Mouse (Mus musculus): ENCODE measurements around the gene Cox7a1.
"Not testable (repeated sequence)": the region's sequence is repeated elsewhere in the genome, so short reads cannot be mapped to it uniquely, and the experiment has no call there.

Cox7a1 gene

DNA sequence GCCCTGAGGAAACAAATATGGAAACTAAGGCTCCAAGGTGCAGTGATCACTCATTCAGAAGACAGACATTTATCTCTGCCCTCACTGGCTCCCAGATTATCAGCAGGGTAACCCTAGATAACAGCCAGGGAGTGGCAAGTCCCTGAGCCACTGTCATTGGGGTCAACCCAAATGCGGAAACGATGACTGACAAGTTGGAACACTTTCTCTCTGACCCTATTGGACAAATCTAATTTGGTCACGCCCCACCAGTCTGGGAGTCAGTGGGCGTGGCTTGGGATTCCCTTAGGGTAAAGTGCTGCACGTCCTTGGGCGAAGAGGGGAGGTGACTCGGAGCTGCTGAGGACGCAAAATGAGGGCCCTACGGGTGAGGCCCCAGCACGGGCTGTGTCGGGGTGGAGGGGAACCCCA lies at the start of gene Cox7a1:
Cox7a1 (plus strand) TSS at position 266 of the 411 bp plus-strand sequence.
- DNase-seq (ENCODE audit: low read depth in 2 of 2, low spot score in 2 of 2), result peak; percentile 48 to 54

DNA sequence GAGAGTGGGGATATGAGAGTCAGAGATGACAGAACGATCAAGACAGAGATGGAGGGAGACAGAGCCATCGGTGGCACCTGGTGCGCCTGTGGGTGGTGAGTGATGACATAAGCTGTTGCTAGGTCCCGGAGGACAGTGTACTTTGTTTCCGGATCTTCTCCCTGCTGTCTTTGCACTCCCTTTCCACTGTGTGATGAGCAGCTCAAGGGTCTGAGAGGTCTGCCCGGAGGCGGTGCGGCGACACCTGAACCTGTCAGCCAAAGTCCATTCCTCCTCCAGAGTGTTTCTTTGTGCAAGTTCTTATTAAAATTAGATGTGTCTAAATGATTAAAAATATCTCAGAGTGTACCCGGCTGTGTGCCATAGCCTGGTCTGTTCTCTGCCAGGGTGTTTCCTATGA lies 47.1 kb upstream of the Cox7a1 start:
- DNase-seq (ENCODE audit: low read depth in 2 of 2, low spot score in 2 of 2), result no peak

DNA sequence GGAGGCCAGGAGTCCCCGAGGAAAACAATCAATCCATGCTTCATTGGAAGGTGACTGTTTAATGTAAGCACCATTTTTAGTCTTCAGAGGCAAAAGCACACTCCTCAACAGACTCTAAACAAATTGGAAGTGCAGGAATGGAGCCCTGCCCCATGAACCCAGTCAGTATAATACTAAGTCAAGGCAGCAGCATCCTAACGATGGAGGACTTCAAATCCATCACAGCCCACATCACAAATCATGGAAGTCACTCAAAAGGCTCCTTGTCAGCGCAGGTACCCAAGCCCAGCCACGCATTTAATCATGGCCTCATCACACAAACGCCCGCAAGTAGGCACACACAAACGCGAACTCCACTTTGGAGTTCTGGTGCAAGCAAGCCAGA lies 40.8 kb upstream of the Cox7a1 start:
- DNase-seq (ENCODE audit: low read depth in 2 of 2, low spot score in 2 of 2), result no peak

DNA sequence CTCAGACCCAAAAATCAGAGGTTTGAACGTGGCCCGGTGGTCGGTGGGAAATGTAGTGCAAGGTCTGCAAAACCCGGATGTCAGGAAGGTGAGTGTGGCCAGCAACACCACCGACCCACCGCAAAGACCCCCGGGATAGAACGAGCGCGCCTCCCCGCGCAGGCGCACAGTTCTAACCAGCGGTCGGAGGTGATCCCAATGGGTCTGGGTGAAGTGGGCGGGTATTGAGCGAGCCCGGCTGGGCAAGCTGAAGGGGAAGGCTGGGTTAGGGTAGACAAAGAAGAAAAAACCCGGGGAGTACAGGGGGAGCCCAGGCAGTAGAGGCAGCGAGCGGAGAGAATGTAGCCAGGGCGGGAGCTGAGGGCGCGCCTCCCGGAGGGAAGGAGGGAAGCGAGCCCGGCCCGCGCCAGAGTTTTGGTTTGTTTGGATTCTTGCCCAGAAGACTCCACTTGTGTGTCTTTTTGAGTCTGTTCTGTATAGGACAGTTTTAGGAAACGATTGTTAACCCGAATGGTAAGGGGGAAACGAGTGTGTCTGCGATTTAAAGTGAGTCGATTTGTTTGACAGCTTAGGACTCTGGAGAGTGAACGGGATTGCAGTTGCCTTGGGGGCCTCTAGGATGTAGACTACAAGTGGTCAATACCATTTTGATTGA lies 40.3 kb upstream of the Cox7a1 start:
- DNase-seq (ENCODE audit: low read depth in 2 of 2, low spot score in 2 of 2), result no peak

DNA sequence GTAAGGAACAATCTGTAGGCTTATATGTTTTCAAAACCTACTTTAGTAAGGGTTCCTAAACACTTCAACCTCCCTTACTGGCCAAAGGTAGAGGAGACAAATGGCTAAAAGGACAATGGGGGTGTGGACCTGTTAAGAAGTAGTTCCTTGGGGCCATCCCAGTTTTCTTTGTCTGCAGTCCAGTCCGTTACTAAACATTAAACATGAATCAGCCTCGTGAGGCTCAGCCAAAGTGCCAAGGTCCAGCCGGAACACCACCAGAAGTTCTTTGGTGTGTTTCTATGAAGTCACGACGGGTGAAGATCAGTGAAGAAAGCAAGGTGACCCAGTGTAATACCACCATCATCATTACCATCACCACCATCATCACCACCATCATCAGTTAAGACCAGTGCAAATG lies 36.9 kb upstream of the Cox7a1 start:
- DNase-seq (ENCODE audit: low read depth in 2 of 2, low spot score in 2 of 2), result no peak

DNA sequence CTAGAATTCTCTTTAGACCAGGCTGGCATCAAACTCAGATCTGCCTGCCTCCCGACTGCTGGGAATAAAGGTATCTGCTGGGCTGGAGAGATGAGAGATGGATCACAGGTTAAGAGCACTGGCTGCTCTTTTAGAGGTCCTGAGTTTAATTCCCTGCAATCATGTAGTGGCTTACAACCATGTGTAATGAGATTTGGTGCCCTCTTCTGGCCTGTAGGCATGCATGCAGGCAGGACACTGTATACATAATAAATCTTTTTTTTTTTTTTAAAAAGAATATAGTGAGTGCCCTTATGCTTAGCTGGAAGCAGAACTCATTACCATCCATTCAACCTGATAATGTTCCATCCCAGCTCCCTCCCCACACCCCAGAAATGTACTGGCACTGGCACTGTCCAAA lies 29.9 kb upstream of the Cox7a1 start:
- DNase-seq (ENCODE audit: low read depth in 2 of 2, low spot score in 2 of 2), result no peak

DNA sequence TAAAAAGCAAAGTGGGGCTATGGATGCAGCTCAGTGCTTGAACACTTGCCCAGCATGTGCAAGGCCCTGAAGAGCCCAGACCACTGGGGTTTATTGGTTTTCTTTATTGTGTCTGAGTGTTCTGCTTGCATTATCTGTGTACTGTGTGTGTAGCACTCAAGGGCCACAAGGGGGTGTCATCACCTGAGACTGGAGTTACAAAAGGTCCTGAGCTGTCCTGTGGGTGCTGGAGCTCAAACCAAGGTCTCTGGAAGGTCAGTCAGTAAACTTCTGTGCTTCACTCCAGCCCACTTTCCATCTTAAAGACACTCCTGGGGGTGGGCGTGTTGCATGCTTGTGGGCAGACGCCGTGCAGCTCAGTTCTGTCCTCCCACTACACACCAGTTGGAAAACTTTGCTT lies 28.4 kb upstream of the Cox7a1 start:
- DNase-seq (ENCODE audit: low read depth in 2 of 2, low spot score in 2 of 2), result no peak

DNA sequence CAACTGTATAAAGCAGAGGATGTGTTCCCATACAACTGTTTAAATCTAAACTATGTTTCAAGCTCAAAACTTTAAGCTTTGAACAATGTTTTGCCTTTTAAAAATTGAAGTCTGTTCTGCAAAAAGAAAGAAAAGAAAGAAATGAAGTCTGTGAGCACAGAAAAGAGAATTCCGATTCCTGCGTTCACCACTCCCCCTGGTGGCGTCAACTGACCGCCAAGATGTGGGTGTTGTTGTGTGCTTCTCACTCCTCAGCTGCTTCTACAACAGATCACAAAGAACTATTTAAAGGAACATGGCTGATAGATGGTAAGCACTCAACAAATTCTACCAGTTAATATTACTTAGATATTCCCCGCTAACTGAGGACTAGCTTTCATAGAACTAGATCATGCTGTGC lies 20.8 kb upstream of the Cox7a1 start:
- no peak for DNase-seq (ENCODE audit: low read depth in 2 of 2, low spot score in 2 of 2)

DNA sequence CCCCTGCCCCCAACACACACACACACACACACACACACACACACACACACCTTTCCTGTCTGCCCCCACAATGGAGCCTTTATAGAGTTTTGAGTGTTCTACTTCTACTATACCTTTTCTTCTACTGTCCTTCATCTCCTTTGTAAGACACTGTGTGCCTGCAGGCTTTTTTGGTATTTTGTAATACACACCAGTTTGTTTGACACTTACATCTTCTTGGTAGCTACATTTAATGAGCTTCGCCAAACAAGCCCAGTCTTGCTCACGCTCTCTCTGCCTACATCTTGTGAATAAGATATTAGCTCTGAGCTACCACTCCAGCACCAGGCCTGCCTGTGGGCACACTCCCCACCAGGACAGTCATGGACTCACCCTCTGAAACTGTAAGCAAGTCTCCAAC lies 19.2 kb upstream of the Cox7a1 start:
- DNase-seq (ENCODE audit: low read depth in 2 of 2, low spot score in 2 of 2), result no peak

DNA sequence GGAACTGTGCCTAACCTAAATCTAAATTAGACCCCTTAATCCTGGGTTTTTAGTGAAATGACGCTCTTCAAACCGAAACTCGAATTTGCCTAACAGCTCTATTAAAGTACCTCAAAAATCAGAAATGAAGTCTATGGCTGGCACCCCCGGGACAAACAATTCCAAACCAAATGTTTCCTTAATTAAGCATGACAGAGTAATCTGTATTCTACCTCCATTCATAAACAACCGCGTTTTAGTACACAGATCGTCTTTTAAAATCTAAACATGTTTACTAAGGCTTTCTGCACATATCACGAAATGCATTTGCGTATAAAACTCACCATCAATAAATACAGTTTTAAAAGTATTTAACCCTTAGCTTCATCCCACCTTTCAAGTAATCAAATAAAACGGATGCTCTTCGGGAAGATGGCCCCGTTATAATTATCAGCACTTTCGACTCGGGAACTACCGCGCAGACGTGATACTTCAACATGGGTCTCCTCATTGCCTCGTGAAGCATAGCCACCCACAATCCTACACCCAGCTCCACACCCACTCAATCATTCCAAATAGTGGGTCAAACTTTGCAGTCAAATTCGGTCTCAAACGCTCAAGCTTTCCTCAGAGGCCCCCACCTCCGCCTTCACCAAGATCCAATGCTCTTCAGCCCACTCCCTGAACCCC lies 14.9 kb upstream of the Cox7a1 start:
- DNase-seq (ENCODE audit: low read depth in 2 of 2, low spot score in 2 of 2), result no peak

DNA sequence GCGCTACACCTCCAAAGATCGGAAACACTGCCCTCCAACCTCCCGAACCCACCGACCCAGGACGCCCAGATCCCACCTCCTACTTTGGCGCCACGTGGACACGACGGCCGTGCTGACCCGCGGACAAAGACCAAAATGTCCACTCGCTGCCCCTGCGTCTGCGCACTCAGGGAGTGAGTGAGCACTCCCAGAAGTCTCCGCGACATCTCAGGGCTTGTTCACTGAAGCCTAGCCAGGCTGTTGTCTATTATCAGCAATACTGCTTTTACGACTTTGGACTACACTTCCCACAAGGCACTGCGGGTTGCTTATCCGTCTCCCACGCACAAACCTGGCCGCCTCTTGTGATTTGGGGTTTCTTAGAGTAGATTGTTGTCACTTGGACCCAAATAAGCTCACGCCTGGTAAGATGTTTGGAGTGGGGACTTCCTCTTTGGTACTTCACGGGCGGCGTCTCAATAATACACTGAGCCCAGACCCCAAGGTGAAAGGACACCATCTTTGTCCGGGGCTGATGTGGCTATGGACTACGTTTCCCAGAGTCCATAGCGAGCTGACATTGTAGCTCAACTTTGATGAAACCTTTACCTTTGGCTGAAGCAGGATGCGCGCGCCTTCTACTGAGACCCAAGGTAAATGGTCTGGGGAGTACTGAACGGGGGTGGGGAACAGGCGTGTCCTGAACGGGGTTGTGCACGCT lies 14.2 kb upstream of the Cox7a1 start, which contains the start of gene Zfp146:
Zfp146 (minus strand) TSS at position 168 of the 700 bp plus-strand sequence.
- peak; percentile 79 to 89 for DNase-seq (ENCODE audit: low read depth in 2 of 2, low spot score in 2 of 2)

DNA sequence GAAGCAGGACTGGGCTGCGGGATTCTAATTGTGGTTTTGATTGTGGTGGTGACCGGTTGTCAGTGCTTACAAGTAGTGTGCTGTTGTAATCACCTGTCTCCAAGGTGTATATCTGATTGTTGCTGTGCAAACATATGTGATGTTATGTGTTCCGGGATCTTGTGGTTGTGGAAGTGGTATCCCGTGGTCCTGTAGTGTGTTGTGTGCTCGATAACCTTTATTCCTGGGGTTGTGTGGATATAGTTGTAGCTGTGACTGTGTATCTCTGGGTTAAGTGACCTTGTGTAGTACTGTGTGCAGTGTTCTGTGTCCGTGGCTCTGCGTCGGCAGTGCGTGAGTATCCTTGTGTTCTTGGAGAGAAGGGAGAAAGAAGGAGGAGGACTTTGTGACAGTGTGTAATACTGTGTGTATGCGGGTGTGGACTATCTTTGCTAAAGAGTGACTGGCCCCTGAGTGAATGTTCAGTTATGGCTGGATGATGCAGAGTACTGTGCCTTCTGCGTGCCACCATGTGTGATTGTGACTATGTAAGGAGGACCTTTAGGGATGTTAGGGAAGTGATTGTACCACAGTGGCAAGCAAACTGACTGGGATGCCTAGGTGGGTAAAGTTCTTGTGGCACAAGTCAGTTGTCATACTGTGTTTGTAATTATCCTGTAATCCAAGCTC lies 13.5 kb upstream of the Cox7a1 start:
- no peak for DNase-seq (ENCODE audit: low read depth in 2 of 2, low spot score in 2 of 2)

DNA sequence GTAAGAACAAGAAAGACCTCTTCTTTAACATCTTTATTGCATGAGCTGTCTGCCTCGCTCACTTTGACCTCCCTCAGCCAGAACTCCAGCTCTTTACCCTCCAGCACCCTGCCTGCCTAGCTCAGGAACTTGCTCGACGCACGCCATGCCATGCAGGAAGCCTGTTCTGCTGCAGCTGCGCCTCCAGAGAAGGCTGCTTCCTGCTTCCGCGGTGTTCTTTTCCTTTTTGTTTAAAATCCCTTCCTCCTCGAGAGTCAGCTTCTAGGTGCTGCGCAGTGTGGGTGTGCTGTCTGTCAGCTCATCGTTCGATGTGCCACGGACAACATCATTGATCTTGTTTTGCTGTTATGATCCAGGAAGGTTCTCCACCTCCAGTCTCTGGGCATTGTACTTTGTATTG lies 7.5 kb upstream of the Cox7a1 start:
- DNase-seq (ENCODE audit: low read depth in 2 of 2, low spot score in 2 of 2), result no peak

DNA sequence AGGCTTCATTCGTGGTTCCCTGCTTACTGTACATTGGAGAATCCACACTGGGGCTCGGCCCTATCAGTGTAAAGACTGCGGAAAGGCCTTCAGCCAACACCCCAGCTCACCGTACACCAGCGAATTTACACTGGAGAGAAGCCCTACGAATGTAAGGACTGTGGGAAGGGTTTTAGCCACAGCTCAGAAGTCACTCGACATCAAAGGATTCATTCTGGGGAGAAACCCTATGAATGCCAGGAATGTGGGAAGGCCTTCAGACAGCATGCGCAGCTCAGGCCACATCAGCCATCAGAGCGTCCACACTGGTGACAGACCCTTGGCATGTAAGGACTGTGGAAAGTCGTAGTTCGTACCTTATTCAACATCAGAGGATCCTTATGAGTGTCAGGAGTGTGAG lies 5.7 kb upstream of the Cox7a1 start:
- no peak for DNase-seq (ENCODE audit: low read depth in 2 of 2, low spot score in 2 of 2)

DNA sequence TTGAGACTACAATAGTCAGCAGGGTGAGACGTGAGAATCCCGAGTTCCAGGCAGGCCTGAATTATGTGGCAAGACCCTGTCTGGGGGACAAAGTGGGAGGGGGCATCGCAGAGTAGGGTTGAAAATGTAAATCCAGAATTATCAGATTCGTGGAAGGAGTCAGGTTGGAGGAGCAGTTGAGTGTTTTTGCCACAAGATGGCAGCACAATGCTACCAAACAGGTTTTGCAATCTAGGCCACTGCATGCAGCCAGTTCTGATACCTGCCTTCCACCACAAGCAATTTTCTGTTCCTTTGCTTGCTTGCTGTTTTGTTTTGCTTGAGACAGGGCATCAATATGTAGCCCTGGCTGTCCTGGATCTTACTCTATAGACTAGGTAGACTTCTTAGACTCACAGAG lies 2.6 kb upstream of the Cox7a1 start:
- DNase-seq (ENCODE audit: low read depth in 2 of 2, low spot score in 2 of 2), result peak; percentile 58 to 78

DNA sequence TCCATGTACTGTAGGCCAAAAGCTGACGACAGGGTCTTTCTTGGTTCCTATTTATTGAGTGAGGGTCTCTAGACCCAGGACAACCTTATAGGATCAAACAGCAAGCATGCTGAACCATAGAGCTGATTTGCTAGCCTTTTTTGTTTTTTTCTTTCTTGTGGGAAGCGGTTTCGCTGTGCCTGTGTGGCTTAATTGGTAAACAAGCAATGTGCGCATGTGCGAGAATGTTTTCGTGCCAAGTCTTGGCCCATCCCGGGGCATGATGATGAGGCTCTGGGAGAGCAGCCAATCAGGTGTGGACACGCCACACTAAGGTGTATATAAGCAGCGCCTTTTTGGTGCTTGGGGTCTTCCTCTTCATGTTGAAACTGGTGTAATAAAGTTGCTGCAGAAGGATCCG lies 2.0 kb upstream of the Cox7a1 start:
- DNase-seq (ENCODE audit: low read depth in 2 of 2, low spot score in 2 of 2), result not testable (repeated sequence)

DNA sequence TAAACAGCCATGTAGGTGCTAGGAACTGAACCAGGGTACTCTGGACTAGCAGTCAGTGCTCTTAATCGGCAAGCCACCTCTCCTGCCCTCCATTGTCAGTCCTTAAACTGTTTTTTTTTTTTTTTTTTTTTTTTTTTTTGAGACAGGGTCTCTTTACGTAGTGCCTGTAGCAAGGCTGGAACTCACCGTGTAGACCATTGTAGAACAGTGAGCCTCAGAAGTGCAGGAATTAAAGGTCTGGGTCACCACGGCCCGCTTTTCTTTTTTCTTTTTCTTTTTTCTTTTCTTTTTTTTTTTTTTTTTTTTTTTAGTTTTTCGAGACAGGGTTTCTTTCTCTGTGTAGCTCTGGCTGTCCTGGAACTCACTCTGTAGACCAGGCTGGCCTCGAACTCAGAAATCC lies 755 bp upstream of the Cox7a1 start:
- not testable (repeated sequence) for DNase-seq (ENCODE audit: low read depth in 2 of 2, low spot score in 2 of 2)

DNA sequence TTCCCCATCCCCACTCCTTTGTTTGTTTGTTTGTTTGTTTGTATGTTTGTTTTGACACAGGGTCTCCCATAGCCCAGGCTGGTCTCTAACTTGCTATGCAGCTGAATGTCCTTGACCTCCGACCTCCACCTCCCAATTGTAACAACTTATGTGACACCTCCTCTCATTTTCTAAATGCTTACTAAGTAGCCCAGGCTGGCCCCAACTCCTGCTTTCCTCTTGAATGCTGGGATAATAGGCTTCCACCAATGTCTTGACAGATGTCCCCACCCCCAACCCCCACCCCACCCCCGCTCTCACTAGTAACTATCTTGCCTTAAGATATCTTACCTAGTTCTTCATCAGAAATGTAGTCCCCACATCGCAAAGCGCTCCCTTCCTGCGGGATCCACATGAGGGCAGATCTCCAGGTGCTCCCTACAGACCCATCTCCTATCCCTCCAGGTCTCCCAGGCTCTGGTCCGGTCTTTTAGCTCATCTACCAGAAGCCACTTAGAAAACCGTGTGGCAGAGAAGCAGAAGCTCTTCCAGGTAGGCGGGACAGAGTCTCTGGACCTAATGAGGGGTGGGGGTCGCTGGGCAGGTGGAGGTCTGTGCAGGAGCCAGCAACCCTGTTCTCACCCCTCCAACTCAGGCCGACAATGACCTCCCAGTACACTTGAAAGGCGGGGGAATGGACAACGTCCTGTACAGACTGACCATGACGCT lies 851 bp downstream of the Cox7a1 start:
- DNase-seq (ENCODE audit: low read depth in 2 of 2, low spot score in 2 of 2), result no peak

DNA sequence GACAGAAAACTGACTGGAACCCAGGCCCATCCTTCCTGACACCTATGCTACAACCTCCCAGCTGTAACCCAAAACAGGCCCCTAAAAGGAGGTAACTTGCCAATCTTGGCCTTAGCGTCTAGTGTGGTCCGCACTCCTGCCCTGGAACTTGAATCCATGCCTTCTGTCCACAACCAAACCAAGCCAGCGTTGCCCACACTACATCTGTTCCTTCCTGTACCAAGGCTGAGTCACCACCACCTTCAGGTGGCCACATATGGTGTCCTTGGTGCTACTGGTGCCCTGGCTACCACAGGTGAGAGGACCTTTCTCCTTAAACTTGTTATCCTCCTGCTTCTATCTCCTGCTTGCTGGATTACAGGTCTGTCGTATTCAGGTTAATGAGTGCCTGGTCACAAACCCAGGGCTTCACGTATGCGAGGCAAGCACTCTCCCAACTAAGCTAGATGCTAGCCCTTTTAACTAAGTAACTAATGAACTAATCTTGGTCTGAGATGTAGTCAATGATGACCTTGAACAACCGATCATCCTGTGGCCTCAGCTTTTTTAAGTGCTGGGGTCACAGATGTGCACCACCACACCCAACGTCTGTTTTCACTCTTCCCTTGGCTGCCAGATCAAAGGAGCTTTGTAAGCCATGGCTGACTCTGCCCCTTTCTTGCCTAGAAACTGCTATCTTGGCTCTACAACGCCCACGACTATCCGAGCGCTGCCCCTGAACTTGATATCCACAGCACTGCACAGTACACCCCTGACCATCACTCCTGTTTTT lies 4.6 kb downstream of the Cox7a1 start:
- DNase-seq (ENCODE audit: low read depth in 2 of 2, low spot score in 2 of 2), result no peak

DNA sequence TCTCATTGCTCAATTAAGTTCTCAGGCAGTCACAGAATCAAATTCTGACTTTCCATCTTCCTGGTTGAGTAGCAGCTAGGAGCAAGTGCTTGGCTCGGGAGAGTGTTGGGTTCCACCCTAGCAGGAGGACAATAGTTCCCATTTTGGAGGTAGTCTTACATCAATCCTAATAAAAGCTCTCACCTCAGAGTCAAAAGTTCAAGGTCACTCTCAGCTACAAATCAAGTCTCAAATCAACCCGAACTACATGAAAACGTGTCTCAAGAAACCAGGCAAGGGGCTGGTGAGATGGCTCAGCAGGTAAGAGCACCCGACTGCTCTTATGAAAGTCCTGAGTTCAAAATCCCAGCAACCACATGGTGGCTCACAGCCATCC lies 5.2 kb downstream of the Cox7a1 start:
- no peak for DNase-seq (ENCODE audit: low read depth in 2 of 2, low spot score in 2 of 2)

DNA sequence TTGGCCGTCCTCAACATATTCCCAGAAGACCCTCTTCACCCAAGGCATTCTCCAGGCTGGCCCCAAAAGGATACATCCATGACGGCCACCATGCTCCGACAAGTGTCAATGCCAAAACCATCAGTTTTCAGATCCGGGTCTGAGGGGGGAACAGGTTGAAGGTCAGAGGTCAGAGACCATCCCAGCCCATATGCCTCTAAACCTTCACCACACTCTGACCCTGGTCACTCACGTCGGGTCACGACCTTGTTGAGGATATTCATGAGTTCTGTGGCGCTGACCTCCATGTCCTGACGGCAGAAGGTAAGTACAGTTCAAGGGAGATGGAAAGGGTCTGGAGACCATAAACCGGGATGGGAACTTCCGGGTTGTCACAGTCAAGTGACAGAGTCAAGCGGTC lies 8.1 kb downstream of the Cox7a1 start:
- DNase-seq (ENCODE audit: low read depth in 2 of 2, low spot score in 2 of 2), result no peak

All from CD8-positive naive resting alpha-beta T cell, adult 2 months (primary cell).